Mouse (Mus musculus) cortical plate, adult 2 months (tissue): Measurements from ENCODE around the gene Gm11214.

Experiments used
- CTCF ChIP-seq: fragments of 200-500 bp; IDR thresholded peaks from 2 replicates; pipeline ENCODE4 v1.5.1; 2011; ENCODE audit warnings: mild to moderate bottlenecking, control low read depth, low read length; ENCODE audit not compliant: insufficient read depth; ENCODE audit errors: extremely low read depth
- POLR2A ChIP-seq: fragments of 200-500 bp; IDR thresholded peaks from 2 replicates; pipeline ENCODE4 v1.6.1; 2011; ENCODE audit warnings: mild to moderate bottlenecking, low read length, control low read depth; ENCODE audit not compliant: insufficient read depth; ENCODE audit errors: extremely low read depth

DNA sequence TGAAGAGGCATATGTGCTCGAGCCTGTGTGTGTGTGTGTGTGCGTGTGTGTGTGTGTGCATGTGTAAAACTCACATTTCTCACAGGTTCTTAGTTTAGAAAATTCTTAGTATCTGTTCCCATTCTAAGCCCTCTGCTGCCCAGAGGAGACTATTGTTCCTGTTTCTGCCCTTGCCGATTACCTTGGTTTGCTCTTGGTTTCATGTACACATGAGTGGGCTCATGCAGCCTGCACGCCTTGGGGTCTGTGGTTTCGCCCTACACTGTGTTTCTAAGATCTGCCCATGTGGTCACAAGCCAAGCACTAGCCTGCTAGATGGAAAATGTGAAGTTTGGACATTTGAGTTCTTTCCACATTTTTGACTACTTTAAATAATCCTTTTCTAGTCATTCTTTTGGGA lies 48.7 kb upstream of the Gm11214 start:
- TF ChIP-seq CTCF (no peak), POLR2A (no peak)
